Mouse (Mus musculus): ENCODE data around the gene Lpar1. TPM values are rescaled to one million over a fixed set of nuclear protein-coding genes. Genes with fewer than 3 reads are reported as not detected.
A peak's percentile ranks its signal among the peaks of the same experiment; 100 is the strongest.
"Not testable (repeated sequence)": the region's sequence is repeated elsewhere in the genome, so short reads cannot be mapped to it uniquely, and the experiment has no call there.

Lpar1 gene
- total RNA-seq, 2 experiments from 2014 or later, result 19.2 to 21.0 TPM

GRCm38 (mm10) chr4:58547273-58547565, 6.5 kb downstream of the Lpar1 start:
- no peak for DNase-seq (ENCODE audit: low spot score in 2 of 2)
- intact Hi-C loops (cut with DNase I), result no loop called here

- intact Hi-C loops (cut with DNase I), result no loop called here
- DNase-seq (ENCODE audit: low spot score in 2 of 2), result no peak
These were observed 7.0 kb downstream of the Lpar1 start for GRCm38 (mm10) chr4:58546441-58547272.

GRCm38 (mm10) chr4:58545888-58546432, 7.7 kb downstream of the Lpar1 start:
- intact Hi-C loops (cut with DNase I), result no loop called here

GRCm38 (mm10) chr4:58543171-58543570, 10.5 kb downstream of the Lpar1 start:
- intact Hi-C loops (cut with DNase I), result no loop called here
- DNase-seq (ENCODE audit: low spot score in 2 of 2), result no peak

More at GRCm38 (mm10) chr4:58545888-58546432, 7.7 kb downstream of the Lpar1 start:
- DNase-seq (ENCODE audit: low spot score in 2 of 2), result no peak

- intact Hi-C loops (cut with DNase I); DNase-seq (ENCODE audit: low spot score in 2 of 2): not testable (repeated sequence)
These were observed 11.0 kb downstream of the Lpar1 start for GRCm38 (mm10) chr4:58542656-58543055.

- intact Hi-C loops (cut with DNase I), result no loop called here
- no peak for DNase-seq (ENCODE audit: low spot score in 2 of 2)
These were observed 12.9 kb downstream of the Lpar1 start for GRCm38 (mm10) chr4:58540841-58541240.

GRCm38 (mm10) chr4:58540385-58540784, 13.3 kb downstream of the Lpar1 start:
- intact Hi-C loops (cut with DNase I), result no loop called here
- DNase-seq (ENCODE audit: low spot score in 2 of 2), result no peak

- intact Hi-C loops (cut with DNase I), result no loop called here
- DNase-seq (ENCODE audit: low spot score in 2 of 2), result no peak
These were observed 15.0 kb downstream of the Lpar1 start for GRCm38 (mm10) chr4:58538696-58539095.

GRCm38 (mm10) chr4:58535754-58536153, 17.9 kb downstream of the Lpar1 start:
- no peak for DNase-seq (ENCODE audit: low spot score in 2 of 2)

GRCm38 (mm10) chr4:58534726-58535350, 18.9 kb downstream of the Lpar1 start:
- intact Hi-C loops (cut with DNase I), result no loop called here

More at GRCm38 (mm10) chr4:58535754-58536153, 17.9 kb downstream of the Lpar1 start:
- intact Hi-C loops (cut with DNase I), result no loop called here

GRCm38 (mm10) chr4:58534141-58534571, 19.5 kb downstream of the Lpar1 start:
- intact Hi-C loops (cut with DNase I), result no loop called here

More at GRCm38 (mm10) chr4:58534726-58535350, 18.9 kb downstream of the Lpar1 start:
- DNase-seq (ENCODE audit: low spot score in 2 of 2), result no peak

GRCm38 (mm10) chr4:58533519-58533918, 20.2 kb downstream of the Lpar1 start:
- intact Hi-C loops (cut with DNase I), result no loop called here
- DNase-seq (ENCODE audit: low spot score in 2 of 2), result no peak

More at GRCm38 (mm10) chr4:58534141-58534571, 19.5 kb downstream of the Lpar1 start:
- no peak for DNase-seq (ENCODE audit: low spot score in 2 of 2)

GRCm38 (mm10) chr4:58532326-58532725, 21.4 kb downstream of the Lpar1 start:
- DNase-seq (ENCODE audit: low spot score in 2 of 2), result no peak
- intact Hi-C loops (cut with DNase I), result no loop called here

GRCm38 (mm10) chr4:58530706-58531105, 23.0 kb downstream of the Lpar1 start:
- intact Hi-C loops (cut with DNase I), result no loop called here

GRCm38 (mm10) chr4:58530279-58530678, 23.4 kb downstream of the Lpar1 start:
- intact Hi-C loops (cut with DNase I), result no loop called here
- no peak for DNase-seq (ENCODE audit: low spot score in 2 of 2)

More at GRCm38 (mm10) chr4:58530706-58531105, 23.0 kb downstream of the Lpar1 start:
- no peak for DNase-seq (ENCODE audit: low spot score in 2 of 2)

- DNase-seq (ENCODE audit: low spot score in 2 of 2), result no peak
- intact Hi-C loops (cut with DNase I), result no loop called here
These were observed 25.8 kb downstream of the Lpar1 start for GRCm38 (mm10) chr4:58527852-58528251.

- intact Hi-C loops (cut with DNase I), result no loop called here
- no peak for DNase-seq (ENCODE audit: low spot score in 2 of 2)
These were observed 32.6 kb downstream of the Lpar1 start for GRCm38 (mm10) chr4:58521137-58521536.

GRCm38 (mm10) chr4:58520531-58520930, 33.2 kb downstream of the Lpar1 start:
- DNase-seq (ENCODE audit: low spot score in 2 of 2), result no peak
- intact Hi-C loops (cut with DNase I), result no loop called here

- DNase-seq (ENCODE audit: low spot score in 2 of 2), result no peak
- intact Hi-C loops (cut with DNase I), result no loop called here
These were observed 33.8 kb downstream of the Lpar1 start for GRCm38 (mm10) chr4:58519891-58520290.

GRCm38 (mm10) chr4:58518215-58518988, 35.3 kb downstream of the Lpar1 start:
- DNase-seq (ENCODE audit: low spot score in 2 of 2), result peak in 1 of 2 experiments; percentile 13
- intact Hi-C loops (cut with DNase I), result no loop called here

Data from left cerebral cortex, postnatal 25 days (tissue).